Mouse (Mus musculus) erythroblast, embryonic 14.5 days (primary cell): Measurements from ENCODE around the gene Eepd1. TPM values are rescaled to one million over a fixed set of nuclear protein-coding genes. Genes with fewer than 3 reads are reported as not detected.

Experiments used
- H3K27me3 ChIP-seq: 2 replicates; pipeline ENCODE4 v1.6.1; 2012; ENCODE audit warnings: inconsistent platforms; ENCODE audit not compliant: control insufficient read depth
- H3K36me3 ChIP-seq: 2 replicates; pipeline ENCODE4 v1.6.1; 2012; ENCODE audit warnings: mild to moderate bottlenecking, inconsistent platforms; ENCODE audit not compliant: control insufficient read depth
- H3K4me1 ChIP-seq: 2 replicates; pipeline ENCODE4 v1.6.1; 2012; ENCODE audit warnings: inconsistent platforms; ENCODE audit not compliant: control insufficient read depth
- H3K4me3 ChIP-seq: replicated peaks from 2 replicates; pipeline ENCODE3; 2012; ENCODE audit warnings: moderate library complexity, mild to moderate bottlenecking, inconsistent platforms
- H3K9me3 ChIP-seq: 2 replicates; pipeline ENCODE4 v1.6.1; 2012; ENCODE audit warnings: low read length, inconsistent platforms, mixed read lengths; ENCODE audit not compliant: control insufficient read depth
- GATA1 ChIP-seq: IDR thresholded peaks from 2 replicates; pipeline ENCODE4 v1.6.1; 2012; ENCODE audit warnings: low read length, inconsistent platforms, mixed read lengths
- TAL1 ChIP-seq: IDR thresholded peaks from 3 replicates; pipeline ENCODE4 v1.6.1; 2012; ENCODE audit warnings: low read length, inconsistent platforms, mixed read lengths
- polyA plus RNA-seq: library from polyadenylated mRNA; stranded (reverse); fragments of >175 nt; gene quantifications from 2 replicates; pipeline ENCODE4 v1.2.3, GENCODE M21; 2012

The Eepd1 gene
- polyA plus RNA-seq, 1 experiment = 0.02 TPM

DNA sequence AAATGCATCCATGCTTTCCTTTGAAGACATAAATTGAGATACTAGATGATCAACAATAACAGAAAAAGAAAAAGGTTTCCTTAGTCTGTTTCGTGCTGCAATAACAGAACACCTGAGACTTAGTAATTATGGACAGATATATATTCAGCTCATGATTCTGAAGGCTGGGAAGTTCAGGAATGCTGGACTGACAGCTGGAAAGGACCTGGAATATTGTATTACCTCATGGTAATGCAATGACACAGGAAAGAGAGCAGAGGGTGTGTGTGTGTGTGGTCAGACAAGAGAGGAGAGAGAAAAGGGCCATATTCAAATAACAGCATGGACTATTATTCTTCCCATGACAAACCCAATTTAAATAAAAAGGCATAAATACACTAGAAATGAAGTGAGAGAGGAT lies 17.0 kb upstream of the Eepd1 start:
- TF ChIP-seq TAL1 (no peak), GATA1 (no peak)
- H3K27me3 ChIP-seq = no peaks in the 10 kb centered on the region

DNA sequence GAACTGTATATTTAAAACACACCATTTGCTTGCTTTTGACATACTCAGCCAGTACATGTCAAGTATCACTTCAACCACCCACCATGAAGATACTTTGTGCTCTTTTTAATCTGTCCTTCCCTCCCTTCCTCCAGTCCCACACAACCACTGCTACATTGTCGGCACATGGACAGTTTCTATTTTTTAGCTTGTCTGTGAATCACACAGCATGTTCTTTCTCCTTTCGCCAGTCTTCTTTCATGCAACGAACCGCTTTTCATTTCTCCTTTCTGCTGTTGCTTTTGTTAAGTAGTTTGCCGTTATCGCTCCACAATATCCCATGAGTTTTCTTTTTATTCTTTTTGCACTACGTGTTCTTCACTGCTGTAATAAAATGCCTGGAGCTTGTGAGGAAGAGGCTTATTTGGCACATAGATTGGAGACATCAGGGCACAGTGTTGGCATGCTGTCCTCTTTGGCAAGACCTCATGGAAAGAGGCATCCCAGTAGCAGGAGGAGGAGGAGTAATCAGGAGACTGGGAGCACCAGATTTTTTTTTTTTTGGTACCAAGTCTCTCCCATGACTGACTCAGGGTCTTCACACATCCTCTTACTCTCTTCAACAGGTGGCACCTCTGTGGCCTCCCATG lies 1.8 kb upstream of the Eepd1 start:
- Histone ChIP-seq H3K4me3 (no peak overlapping the region), H3K27me3 (peaks cover 22% of the 10 kb centered on the region), H3K9me3 (no peaks in the 10 kb centered on the region), H3K36me3 (no peaks in the 10 kb centered on the region), H3K4me1 (peaks cover 10% of the 10 kb centered on the region)
- TF ChIP-seq TAL1 (no peak), GATA1 (no peak)

More for the DNA sequence above, 17.0 kb upstream of the Eepd1 start:
- Histone ChIP-seq H3K4me3 (no peak overlapping the region), H3K4me1 (no peaks in the 10 kb centered on the region), H3K36me3 (no peaks in the 10 kb centered on the region), H3K9me3 (no peaks in the 10 kb centered on the region)

- Histone ChIP-seq H3K36me3 (no peaks in the 10 kb centered on the region), H3K27me3 (peaks cover 22% of the 10 kb centered on the region), H3K4me1 (peaks cover 10% of the 10 kb centered on the region), H3K4me3 (no peak overlapping the region), H3K9me3 (no peaks in the 10 kb centered on the region)
- TF ChIP-seq GATA1 = no peak
- no peak for TF ChIP-seq TAL1
Observed at GRCm38 (mm10) chr9:25480676-25481075, 671 bp upstream of the Eepd1 start.

DNA sequence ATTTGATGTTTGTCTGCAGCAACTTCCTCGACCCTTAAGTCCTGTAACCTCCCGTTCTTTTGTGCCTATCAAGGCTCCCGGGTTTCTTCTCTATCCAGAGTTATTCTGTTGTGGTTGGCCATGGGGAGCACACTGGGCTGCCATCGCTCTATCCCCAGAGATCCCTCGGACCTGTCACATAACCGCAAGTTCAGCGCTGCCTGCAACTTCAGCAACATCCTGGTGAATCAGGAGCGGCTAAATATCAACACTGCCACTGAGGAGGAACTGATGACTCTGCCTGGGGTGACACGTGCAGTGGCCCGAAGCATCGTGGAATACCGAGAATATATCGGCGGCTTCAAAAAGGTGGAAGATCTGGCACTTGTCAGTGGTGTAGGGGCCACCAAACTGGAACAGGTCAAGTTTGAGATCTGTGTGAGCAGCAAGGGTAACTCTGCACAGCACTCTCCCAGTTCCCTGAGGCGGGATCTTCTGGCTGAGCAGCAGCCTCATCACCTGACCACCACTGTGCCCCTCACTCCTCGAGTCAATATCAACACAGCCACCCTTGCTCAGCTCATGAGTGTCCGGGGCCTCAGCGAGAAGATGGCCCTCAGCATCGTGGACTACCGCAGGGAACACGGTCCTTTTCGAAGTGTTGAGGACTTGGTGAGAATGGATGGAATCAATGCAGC lies 1.1 kb downstream of the Eepd1 start:
- Histone ChIP-seq H3K36me3 (no peaks in the 10 kb centered on the region), H3K4me1 (peaks cover 10% of the 10 kb centered on the region), H3K4me3 (no peak overlapping the region), H3K9me3 (no peaks in the 10 kb centered on the region), H3K27me3 (peaks cover 22% of the 10 kb centered on the region)
- TF ChIP-seq TAL1 = no peak
- TF ChIP-seq GATA1 = no peak

DNA sequence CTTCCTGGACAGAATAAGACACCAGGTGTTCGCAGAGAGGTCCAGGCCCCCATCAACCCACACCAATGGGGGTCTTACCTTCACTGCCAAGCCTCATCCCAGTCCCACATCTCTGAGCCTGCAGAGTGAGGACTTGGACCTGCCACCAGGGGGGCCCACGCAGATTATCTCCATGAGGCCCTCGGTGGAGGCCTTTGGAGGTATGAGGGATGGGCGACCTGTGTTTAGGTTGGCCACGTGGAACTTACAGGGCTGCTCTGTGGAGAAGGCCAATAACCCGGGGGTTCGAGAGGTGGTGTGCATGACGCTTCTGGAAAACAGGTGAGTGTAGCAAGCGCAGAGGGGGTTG lies 1.6 kb downstream of the Eepd1 start:
- no peaks in the 10 kb centered on the region for H3K9me3 ChIP-seq
- H3K4me3 ChIP-seq = no peak overlapping the region
- no peaks in the 10 kb centered on the region for H3K36me3 ChIP-seq
- TF ChIP-seq TAL1 = no peak
- TF ChIP-seq GATA1 = no peak
- H3K27me3 ChIP-seq = peaks cover 22% of the 10 kb centered on the region
- peaks cover 10% of the 10 kb centered on the region for H3K4me1 ChIP-seq

GRCm38 (mm10) chr9:25483931-25484618 lies 2.7 kb downstream of the Eepd1 start:
- TF ChIP-seq TAL1 (no peak), GATA1 (no peak)
- no peaks in the 10 kb centered on the region for H3K9me3 ChIP-seq
- peaks cover 22% of the 10 kb centered on the region for H3K27me3 ChIP-seq
- H3K4me3 ChIP-seq = no peak overlapping the region
- peaks cover 10% of the 10 kb centered on the region for H3K4me1 ChIP-seq
- H3K36me3 ChIP-seq = no peaks in the 10 kb centered on the region

DNA sequence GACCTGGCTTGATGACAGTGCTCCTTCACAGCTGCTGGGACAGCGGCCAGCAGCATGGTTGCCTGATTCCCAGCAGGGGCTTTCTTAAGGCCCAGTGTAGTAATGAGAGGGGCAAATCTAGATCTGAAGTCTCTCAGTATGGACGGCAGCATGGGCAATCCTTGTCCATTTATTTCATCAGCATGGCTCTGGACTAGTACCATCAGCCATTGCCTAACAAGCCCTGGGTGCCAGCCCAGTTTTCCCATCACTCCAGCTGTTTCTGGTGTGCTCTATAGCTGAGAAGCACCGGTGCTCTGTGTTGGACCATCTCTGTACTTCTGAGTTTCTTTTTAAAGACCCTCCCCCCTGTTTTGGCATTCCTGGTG lies 3.3 kb downstream of the Eepd1 start:
- peaks cover 22% of the 10 kb centered on the region for H3K27me3 ChIP-seq
- no peaks in the 10 kb centered on the region for H3K36me3 ChIP-seq
- H3K4me3 ChIP-seq = no peak overlapping the region
- TF ChIP-seq TAL1 = no peak
- no peak for TF ChIP-seq GATA1
- no peaks in the 10 kb centered on the region for H3K9me3 ChIP-seq
- H3K4me1 ChIP-seq = peaks cover 10% of the 10 kb centered on the region

- no peaks in the 10 kb centered on the region for H3K9me3 ChIP-seq
- peaks cover 22% of the 10 kb centered on the region for H3K27me3 ChIP-seq
- no peak overlapping the region for H3K4me3 ChIP-seq
- peaks cover 10% of the 10 kb centered on the region for H3K4me1 ChIP-seq
- no peaks in the 10 kb centered on the region for H3K36me3 ChIP-seq
- TF ChIP-seq TAL1 (no peak), GATA1 (no peak)
Observed at GRCm38 (mm10) chr9:25485006-25485405, 3.7 kb downstream of the Eepd1 start.

DNA sequence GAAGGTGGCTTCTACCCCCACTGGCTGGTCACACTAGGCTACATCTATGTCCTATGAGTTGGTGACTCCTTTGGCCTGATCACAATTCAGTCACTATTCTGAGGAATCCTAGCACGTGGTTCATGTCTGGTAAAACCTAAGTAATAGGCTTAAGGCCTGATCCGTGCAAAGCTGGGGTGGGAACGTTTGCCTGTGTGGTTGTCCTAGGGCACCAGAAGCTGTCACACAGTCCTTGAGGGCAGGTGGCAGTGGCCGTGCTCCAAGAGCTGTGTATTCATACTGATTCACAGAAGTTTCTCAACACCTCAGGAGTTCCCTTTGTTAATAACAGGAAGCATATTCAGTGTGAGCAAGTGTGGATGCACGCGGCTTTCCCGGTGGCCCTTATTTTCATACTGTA lies 4.1 kb downstream of the Eepd1 start:
- H3K36me3 ChIP-seq = no peaks in the 10 kb centered on the region
- H3K27me3 ChIP-seq = peaks cover 22% of the 10 kb centered on the region
- no peak overlapping the region for H3K4me3 ChIP-seq
- no peaks in the 10 kb centered on the region for H3K9me3 ChIP-seq
- peaks cover 10% of the 10 kb centered on the region for H3K4me1 ChIP-seq
- TF ChIP-seq TAL1 (no peak), GATA1 (no peak)
